26 mouse cellular contexts compared by ENCODE assay signal in the genomic region with DNA sequence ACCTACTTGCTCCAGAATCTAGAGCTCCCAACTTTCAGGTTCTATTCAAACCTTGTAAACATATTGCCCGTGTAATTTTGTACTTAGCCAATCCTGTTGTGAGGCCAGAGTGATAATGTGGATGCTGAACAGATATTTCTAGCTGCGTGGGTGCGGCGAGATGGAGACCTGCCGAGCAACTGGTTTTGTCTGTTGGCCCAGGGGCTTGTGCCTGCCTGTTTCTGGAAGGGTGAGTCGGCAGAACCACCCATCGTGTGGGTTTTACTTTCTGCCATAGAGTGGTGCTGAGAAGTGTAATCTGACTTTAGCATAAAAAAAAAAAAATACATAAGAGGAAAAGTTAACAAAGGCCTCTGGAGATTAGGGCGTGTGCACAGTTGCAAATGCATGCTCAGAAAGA. TPM values are rescaled to one million over a fixed set of nuclear protein-coding genes. Genes with fewer than 3 reads are reported as not detected.
A peak's percentile ranks its signal among the peaks of the same experiment; 100 is the strongest.
DNase-seq lines count a peak whose midpoint lies in the region; ATAC-seq and TF ChIP-seq lines count a peak whose summit lies in the region.
"Had no signal": no experiment of that assay in that cellular context is flagged by ENCODE, and none has a peak within 500 bp of the region (broad histone marks: within the 10 kb centered on the region; RNA-seq: fewer than 3 reads in every experiment).

No protein-coding gene starts in this region.

- DNase-seq in layer of hippocampus, adult 11-12 months (ENCODE audit: low spot score): peak; percentile 29
- no peak for DNase-seq in layer of hippocampus, postnatal 25 days (ENCODE audit: extremely low spot score in 1 of 2, low spot score in 1 of 2)
- peak; percentile 4 to 22 for DNase-seq in layer of hippocampus, adult 2 months (ENCODE audit: low spot score in 2 of 2)
- DNase-seq in urinary bladder, postnatal 36 days (ENCODE audit: low spot score in 2 of 2): peak; percentile 47 to 78
- DNase-seq in right cerebral cortex, postnatal 4 days: no peak
- DNase-seq: adrenal gland, postnatal 36 days; cerebellum, adult 11 months; cerebellum, adult 9-11 months; gastrocnemius, postnatal 10 days; heart, postnatal 10 days; kidney, adult 9 months; kidney, postnatal 25 days; lung, adult 2 months; lung, postnatal 14 days; thymus, postnatal 14 days had no signal

- no peak for ATAC-seq in stomach, embryonic 15.5 days (ENCODE audit: insufficient read depth, low FRiP score, low read depth)
- ATAC-seq in erythroblast, adult 5-6 weeks (replicated peaks; ENCODE audit: low FRiP score, poor library complexity, severe bottlenecking): no peak
- ATAC-seq: hindbrain, postnatal 0 days; intestine, embryonic 16.5 days; liver, embryonic 12.5 days had no signal

- TF ChIP-seq CTCF in layer of hippocampus, adult 2 months (conservative IDR thresholded peaks at IDR 0.05): no peak

- no peak overlapping the region for H3K4me3 ChIP-seq in layer of hippocampus, adult 2 months
- no peak overlapping the region for H3K4me3 ChIP-seq in stomach, embryonic 15.5 days (replicated peaks)
- H3K4me3 ChIP-seq: erythroblast, embryonic 14.5 days; forebrain, embryonic 12.5 days; heart, embryonic 12.5 days; limb, embryonic 13.5 days; liver, embryonic 12.5 days; midbrain, embryonic 12.5 days; neural tube, embryonic 15.5 days had no signal

- H3K27ac ChIP-seq in layer of hippocampus, adult 2 months: peak overlapping the region; percentile 40
- H3K27ac ChIP-seq in stomach, embryonic 15.5 days: peak overlapping the region; percentile 40; the same call in 1 of the 2 replicates
- H3K27ac ChIP-seq: forebrain, embryonic 12.5 days; hindbrain, postnatal 0 days; limb, embryonic 13.5 days; liver, embryonic 12.5 days; midbrain, embryonic 12.5 days; neural tube, embryonic 15.5 days had no signal

- no peaks in the 10 kb centered on the region for H3K27me3 ChIP-seq in stomach, embryonic 15.5 days (replicated peaks)
- H3K27me3 ChIP-seq: forebrain, embryonic 12.5 days; heart, embryonic 12.5 days; limb, embryonic 13.5 days; liver, embryonic 12.5 days; midbrain, embryonic 12.5 days; neural tube, embryonic 15.5 days had no signal

- no peak overlapping the region for H3K4me2 ChIP-seq in stomach, embryonic 15.5 days
- H3K4me2 ChIP-seq: forebrain, embryonic 12.5 days; heart, embryonic 12.5 days; limb, embryonic 13.5 days; liver, embryonic 12.5 days; midbrain, embryonic 12.5 days; neural tube, embryonic 15.5 days had no signal

- WGBS in stomach, embryonic 15.5 days: 64% methylated on average over 8 of the region's 8 CpGs

- no peaks in the 10 kb centered on the region for H3K36me3 ChIP-seq in stomach, embryonic 15.5 days
- H3K36me3 ChIP-seq: forebrain, embryonic 12.5 days; heart, embryonic 12.5 days; limb, embryonic 13.5 days; liver, embryonic 12.5 days; midbrain, embryonic 12.5 days; neural tube, embryonic 15.5 days had no signal

- no peaks in the 10 kb centered on the region for H3K9me3 ChIP-seq in stomach, embryonic 15.5 days
- H3K9me3 ChIP-seq: forebrain, embryonic 12.5 days; heart, embryonic 12.5 days; limb, embryonic 13.5 days; liver, embryonic 12.5 days; midbrain, embryonic 12.5 days; neural tube, embryonic 15.5 days had no signal

- H3K4me1 ChIP-seq in stomach, embryonic 15.5 days: no peaks in the 10 kb centered on the region
- H3K4me1 ChIP-seq: forebrain, embryonic 12.5 days; heart, embryonic 12.5 days; limb, embryonic 13.5 days; liver, embryonic 12.5 days; midbrain, embryonic 12.5 days; neural tube, embryonic 15.5 days had no signal

- H3K9ac ChIP-seq in stomach, embryonic 15.5 days: no peak overlapping the region
- H3K9ac ChIP-seq: forebrain, embryonic 12.5 days; heart, embryonic 12.5 days; limb, embryonic 13.5 days; liver, embryonic 12.5 days; midbrain, embryonic 12.5 days; neural tube, embryonic 15.5 days had no signal

RNA-seq across cellular contexts. Expression of a gene that starts 40.3 kb away (rescaled TPM):
- 100 to 1,000 TPM; 142 to 172 TPM for total RNA-seq in layer of hippocampus, postnatal 25 days (2021)
- total RNA-seq in layer of hippocampus, adult 2 months (2021): 100 to 1,000 TPM; 173 to 185 TPM
- polyA plus RNA-seq in stomach, embryonic 15.5 days (2015; fragmentation: Nextera tagmentation; extraction: Ambion mirVana): 19.6 and 21.9 TPM in 2 replicates
- total RNA-seq in erythroblast, adult 5-6 weeks (2015; ENCODE audit: low replicate concordance): 18.2 and 25.0 TPM in 2 replicates
- 13.2 and 14.7 TPM in 2 replicates for total RNA-seq in erythroblast, adult 5-6 weeks (2017; ENCODE audit: low replicate concordance)

Comparison
In these comparisons a context has a peak if more than half of its experiments do, and no peak if none do; other contexts are left out.
1. DNase-seq: peak in layer of hippocampus, adult 11-12 months (single experiment), layer of hippocampus, adult 2 months (2 of 2) and urinary bladder, postnatal 36 days (2 of 2); none in layer of hippocampus, postnatal 25 days (0 of 2) and right cerebral cortex, postnatal 4 days (single experiment).
2. RNA of a gene that starts 40.3 kb away (total RNA-seq): 173 to 185 TPM in layer of hippocampus, adult 2 months and 142 to 172 TPM in layer of hippocampus, postnatal 25 days; 13.2 to 25.0 TPM in erythroblast, adult 5-6 weeks; every median in the first group is over 4 times any median in the second.